In genomic region chr17:34187261-34187916, GRCm38 (mm10) we compare ENCODE assay signal across 8 mouse cellular contexts. TPM values are rescaled to one million over a fixed set of nuclear protein-coding genes. Genes with fewer than 3 reads are reported as not detected.
A peak's percentile ranks its signal among the peaks of the same experiment; 100 is the strongest.
DNase-seq lines count a peak whose midpoint lies in the region; ATAC-seq lines count a peak whose summit lies in the region.

Gene Tap1 (plus strand): TSS chr17:34187553.
Gene Psmb9 (minus strand): TSS chr17:34187764.

- ATAC-seq in megakaryocyte progenitor cell, adult 5-6 weeks (replicated peaks; ENCODE audit: poor library complexity) = peak; percentile 85

- peak; percentile 93 for DNase-seq in adipocyte (ENCODE audit: low spot score)
- peak; percentile 97 for DNase-seq in embryo, embryonic 10 days (ENCODE audit: low spot score)
- DNase-seq in gastrocnemius, postnatal 10 days = peak; percentile 97
- DNase-seq in induced T-regulatory cell, adult 2 months (ENCODE audit: low read depth) = peak; percentile 100
- DNase-seq in left cerebral cortex, adult 9 months (ENCODE audit: low spot score in 2 of 2) = peak; percentile 83 to 97
- peak; percentile 97 for DNase-seq in right cerebral cortex, postnatal 14 days
- DNase-seq in urinary bladder, postnatal 36 days (ENCODE audit: low spot score in 2 of 2) = peak; percentile 98 to 99

RNA-seq across cellular contexts. Expression of gene Tap1, which starts in this region (rescaled TPM):
- 1 to 10 TPM; 2.6 to 3.8 TPM for total RNA-seq in gastrocnemius, postnatal 10 days (2021)
- total RNA-seq in megakaryocyte progenitor cell, adult 5-6 weeks (2015) = 27.6 and 30.5 TPM in 2 replicates
- 62.5 and 82.8 TPM in 2 replicates for total RNA-seq in megakaryocyte progenitor cell, adult 5-6 weeks (2017)

RNA-seq across cellular contexts. Expression of gene Psmb9, which starts in this region (rescaled TPM):
- 1 to 10 TPM; 1.6 to 1.7 TPM for total RNA-seq in gastrocnemius, postnatal 10 days (2021)
- total RNA-seq in megakaryocyte progenitor cell, adult 5-6 weeks (2015) = 112 and 120 TPM in 2 replicates
- total RNA-seq in megakaryocyte progenitor cell, adult 5-6 weeks (2017) = 122 and 126 TPM in 2 replicates

Comparison
In these comparisons a context has a peak if more than half of its experiments do, and no peak if none do; other contexts are left out.
1. Peak in every context shown above with its lines: DNase-seq and ATAC-seq.
2. RNA of gene Tap1 (total RNA-seq): 27.6 to 82.8 TPM in megakaryocyte progenitor cell, adult 5-6 weeks; 2.6 to 3.8 TPM in gastrocnemius, postnatal 10 days; every median in the first group is over 4 times any median in the second.
3. RNA of gene Psmb9 (total RNA-seq): 112 to 126 TPM in megakaryocyte progenitor cell, adult 5-6 weeks; 1.6 to 1.7 TPM in gastrocnemius, postnatal 10 days; every median in the first group is over 10 times any median in the second.